Mouse (Mus musculus): ENCODE measurements around the gene Stx18.

DNA sequence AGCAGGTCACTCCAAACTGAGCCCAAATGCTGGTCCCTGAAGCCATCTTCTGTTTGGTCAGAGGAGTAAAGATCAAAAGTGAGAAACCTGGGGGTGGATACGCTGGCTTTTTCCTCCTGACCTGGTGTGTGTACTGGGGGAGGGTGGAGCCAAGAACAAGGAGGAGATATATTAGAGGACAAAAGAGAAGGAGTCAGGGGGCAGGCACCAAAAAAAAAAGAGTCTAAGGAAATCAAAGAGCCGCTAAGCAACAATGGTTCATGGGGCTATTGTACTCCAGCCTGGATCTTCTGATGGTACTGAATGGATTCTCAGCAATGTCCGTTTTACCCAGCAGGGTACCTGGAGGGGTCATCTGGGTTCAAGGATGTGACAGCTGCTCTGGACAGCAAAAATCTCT lies 23.6 kb upstream of the Stx18 start:
- TF ChIP-seq ZC3H11A (IDR thresholded peaks at IDR 0.05; ENCODE audit: borderline replicate concordance, low read depth, low read length) (no peak), MAFK (IDR thresholded peaks at IDR 0.05; ENCODE audit: insufficient read depth, low read depth, low read length) (no peak)

Measured in ES-E14 (cell line).